Mouse (Mus musculus) left cerebral cortex, adult 2 months (tissue): ENCODE data around the gene Neurl1b. TPM values are rescaled to one million over a fixed set of nuclear protein-coding genes. Genes with fewer than 3 reads are reported as not detected.

Experiments
- DNase-seq, 2 experiments: peaks; one replicate each; pipeline ENCODE4 v3.0.0; 2021 to 2022; ENCODE audit warnings: low spot score in 2 of 2, mixed read lengths in 1 of 2; ENCODE audit errors: extremely low spot score in 1 of 2
- H3K27ac ChIP-seq: fragments of 200-600 bp; 2 replicates; pipeline ENCODE4 v1.8.1; 2022
- H3K4me3 ChIP-seq: fragments of 200-600 bp; 2 replicates; pipeline ENCODE4 v1.8.1; 2022
- CTCF ChIP-seq: fragments of 200-600 bp; IDR thresholded peaks from 2 replicates; pipeline ENCODE4 v1.8.1; 2022; ENCODE audit warnings: antibody characterized with exemption, mild to moderate bottlenecking, moderate library complexity
- intact Hi-C: fragments of 180-260 bp; cut with DNase I; formaldehyde crosslinking; loops from one replicate; pipeline ENCODE4 v1.15.1; 2025
- total RNA-seq, 2 experiments: library from RNA; stranded (reverse); gene quantifications; 2 replicates each; pipeline ENCODE4 v1.2.3; 2021

Gene Neurl1b
- total RNA-seq, 2 experiments from 2014 or later, result 69.9 to 79.7 TPM

DNA sequence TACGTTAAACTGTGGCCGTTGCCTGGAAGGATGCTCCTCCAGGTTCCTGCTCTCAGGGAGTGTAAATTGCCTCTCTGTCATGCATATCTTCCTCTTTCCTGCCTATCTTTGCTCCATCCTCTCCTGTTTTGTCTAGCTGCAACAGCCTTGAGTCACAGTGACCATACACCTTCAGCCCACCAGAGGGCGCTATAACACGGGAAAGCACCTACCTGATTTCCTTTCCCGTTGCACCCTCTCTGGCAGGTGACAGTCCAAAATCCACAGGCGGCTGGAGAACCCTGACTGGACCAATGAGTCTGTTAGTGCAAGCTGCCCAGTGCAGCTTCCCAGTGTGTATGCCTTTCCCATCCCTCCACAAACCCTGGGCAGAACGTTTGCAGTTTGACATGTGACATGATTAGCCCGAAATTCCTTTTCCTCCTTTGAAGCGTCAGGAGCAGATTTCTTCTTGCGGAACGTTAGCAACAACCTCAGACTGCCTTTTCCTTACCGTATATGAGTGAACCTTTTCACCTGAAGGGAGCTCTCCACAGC is 48.1 kb downstream of the Neurl1b start:
- Histone ChIP-seq H3K4me3 (no peak overlapping the region), H3K27ac (peak overlapping the region; percentile 32; the same call in 1 of the 2 replicates)
- DNase-seq, result peak; percentile 77 to 83
- intact Hi-C loops, result loop anchor here (5.0 kb wide), 2 partner anchors 320 to 425 kb away; partner anchors contain the start of gene Bnip1
- peak; percentile 90 for TF ChIP-seq CTCF

DNA sequence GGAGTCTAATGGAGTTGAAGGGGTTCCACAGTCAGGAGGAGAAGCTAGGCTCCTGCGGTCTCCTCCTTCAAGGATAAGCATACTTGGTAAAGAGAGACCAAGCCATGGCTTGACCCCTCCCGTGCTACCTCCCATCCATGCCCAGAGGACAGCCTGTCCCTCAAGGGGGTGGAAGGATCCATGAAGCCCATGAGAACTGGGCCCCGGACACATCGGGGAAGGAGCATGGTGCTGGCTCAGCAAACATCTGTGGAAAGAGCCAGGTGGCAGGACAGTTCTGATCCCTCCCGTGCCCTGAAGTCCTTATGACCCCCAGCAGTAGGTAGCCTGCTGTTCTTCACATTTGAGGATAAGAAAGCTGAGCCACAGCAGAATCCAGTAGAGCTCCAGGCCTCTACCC is 48.8 kb downstream of the Neurl1b start:
- TF ChIP-seq CTCF, result no peak
- Histone ChIP-seq H3K4me3 (no peak overlapping the region), H3K27ac (no peak overlapping the region; the same call in 1 of the 2 replicates)
- intact Hi-C loops, result loop anchor here (5.0 kb wide), 2 partner anchors 319 to 424 kb away; partner anchors contain the start of gene Bnip1
- no peak for DNase-seq

DNA sequence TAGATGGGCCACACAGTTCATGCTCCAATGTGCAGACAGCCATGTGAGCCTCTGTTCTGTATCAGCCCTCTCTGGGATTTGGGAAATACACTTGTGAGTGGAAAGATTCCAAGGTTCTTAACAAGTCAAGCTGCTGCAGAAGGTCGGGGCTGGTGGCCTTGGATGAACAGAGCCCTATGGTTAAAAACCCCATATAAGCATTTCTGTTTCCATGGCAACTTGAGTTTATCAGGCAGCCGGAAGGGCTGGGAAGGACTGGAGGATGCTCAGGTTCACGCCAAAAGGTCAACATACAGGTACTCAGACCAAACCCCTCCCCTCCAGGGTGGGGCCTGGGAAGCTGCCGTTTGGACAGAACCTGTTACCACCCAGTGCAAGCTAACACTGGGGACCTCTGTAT is 49.4 kb downstream of the Neurl1b start:
- intact Hi-C loops, result loop anchor here (5.0 kb wide), 2 partner anchors 318 to 423 kb away; partner anchors contain the start of gene Bnip1
- no peak for DNase-seq
- H3K27ac ChIP-seq, result peak overlapping the region; percentile 54; the same call in 1 of the 2 replicates
- no peak for TF ChIP-seq CTCF
- no peak overlapping the region for H3K4me3 ChIP-seq

DNA sequence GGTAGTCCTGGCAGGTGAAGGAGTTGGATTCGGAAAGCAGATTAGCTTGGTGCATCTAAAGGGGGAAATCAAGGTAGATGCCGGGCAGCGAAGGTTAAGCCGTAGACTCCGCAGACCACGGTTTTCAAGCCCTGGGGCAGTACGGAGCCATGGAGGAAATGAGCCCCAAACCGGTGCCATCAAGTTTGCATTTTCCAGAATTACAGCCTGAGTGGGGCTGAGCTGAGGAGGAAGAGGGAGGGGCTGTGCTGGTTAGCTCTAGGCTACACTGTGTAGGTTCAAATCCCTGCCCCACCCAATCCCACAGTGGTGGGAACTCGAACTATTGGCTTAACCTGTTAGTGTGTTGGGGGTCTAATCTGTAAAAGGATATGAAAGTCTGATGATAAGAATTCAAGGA is 49.9 kb downstream of the Neurl1b start:
- peak overlapping the region; percentile 54 for H3K27ac ChIP-seq
- intact Hi-C loops, result loop anchor here (5.0 kb wide), 2 partner anchors 318 to 423 kb away; partner anchors contain the start of gene Bnip1
- TF ChIP-seq CTCF, result no peak
- DNase-seq, result no peak
- H3K4me3 ChIP-seq, result no peak overlapping the region

DNA sequence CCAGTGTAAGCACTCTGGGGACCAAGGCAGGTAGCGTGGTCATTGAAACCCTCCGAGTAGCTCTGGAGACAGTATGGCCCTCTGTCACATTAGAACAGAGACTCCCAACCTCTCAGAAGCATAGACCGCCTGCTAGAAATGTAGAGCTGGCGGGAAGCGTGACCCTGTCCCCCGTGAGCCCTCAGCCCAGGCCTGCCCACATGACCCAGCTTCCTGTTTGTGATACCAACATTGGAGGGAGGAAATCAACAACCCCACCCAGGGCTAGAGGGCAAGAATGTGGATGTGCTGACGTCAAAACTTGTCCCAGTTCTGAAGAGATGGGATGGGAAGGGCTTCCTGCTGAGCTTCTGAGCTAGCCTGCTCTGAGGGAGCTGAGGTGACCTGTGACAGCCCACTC is 50.3 kb downstream of the Neurl1b start:
- no peak for TF ChIP-seq CTCF
- H3K27ac ChIP-seq, result peak overlapping the region; percentile 54
- no peak overlapping the region; the same call in 1 of the 2 replicates for H3K4me3 ChIP-seq
- intact Hi-C loops, result loop anchor here (5.0 kb wide), 2 partner anchors 317 to 422 kb away; partner anchors contain the start of gene Bnip1
- no peak for DNase-seq

GRCm38 (mm10) chr17:26466741-26467150 is 52.1 kb downstream of the Neurl1b start:
- peak; percentile 81 for TF ChIP-seq CTCF
- DNase-seq, result peak; percentile 73 to 75
- intact Hi-C loops, result loop anchor here (1.0 kb wide), 2 partner anchors 42 to 172 kb away; no protein-coding TSS in a partner anchor
- Histone ChIP-seq H3K4me3 (no peak overlapping the region), H3K27ac (peak overlapping the region; percentile 63)

- H3K27ac ChIP-seq, result no peak overlapping the region
- no peak for TF ChIP-seq CTCF
- H3K4me3 ChIP-seq, result no peak overlapping the region
- DNase-seq, result no peak
- intact Hi-C loops, result no loop called here
Observed at GRCm38 (mm10) chr17:26467619-26468018, 53.0 kb downstream of the Neurl1b start.

- intact Hi-C loops, result no loop called here
- no peak for DNase-seq
- Histone ChIP-seq H3K4me3 (no peak overlapping the region), H3K27ac (no peak overlapping the region)
- TF ChIP-seq CTCF, result no peak
Observed at GRCm38 (mm10) chr17:26468102-26468894, 53.7 kb downstream of the Neurl1b start.

DNA sequence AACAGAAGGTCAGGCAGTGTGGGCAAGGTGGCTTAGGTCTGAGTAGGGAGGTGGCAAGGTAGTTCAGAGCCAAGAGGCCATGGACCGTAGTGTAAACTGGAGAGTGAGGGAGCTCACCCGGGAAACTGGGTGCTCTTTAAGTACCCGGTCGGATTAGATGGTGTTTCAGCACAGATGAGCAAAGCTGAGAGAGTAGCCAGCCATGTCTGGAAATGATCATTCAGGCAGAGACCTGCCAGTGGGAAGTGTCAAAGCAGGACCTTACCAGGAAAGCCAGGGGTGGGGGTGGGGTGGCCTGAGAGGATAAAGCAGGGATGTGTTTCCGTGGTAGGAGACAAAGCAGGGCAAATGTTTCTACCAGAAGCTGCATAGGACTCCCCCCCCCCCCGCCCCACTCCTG is 62.2 kb downstream of the Neurl1b start:
- no peak for DNase-seq
- Histone ChIP-seq H3K27ac (no peak overlapping the region), H3K4me3 (no peak overlapping the region)
- TF ChIP-seq CTCF, result no peak
- intact Hi-C loops, result no loop called here

DNA sequence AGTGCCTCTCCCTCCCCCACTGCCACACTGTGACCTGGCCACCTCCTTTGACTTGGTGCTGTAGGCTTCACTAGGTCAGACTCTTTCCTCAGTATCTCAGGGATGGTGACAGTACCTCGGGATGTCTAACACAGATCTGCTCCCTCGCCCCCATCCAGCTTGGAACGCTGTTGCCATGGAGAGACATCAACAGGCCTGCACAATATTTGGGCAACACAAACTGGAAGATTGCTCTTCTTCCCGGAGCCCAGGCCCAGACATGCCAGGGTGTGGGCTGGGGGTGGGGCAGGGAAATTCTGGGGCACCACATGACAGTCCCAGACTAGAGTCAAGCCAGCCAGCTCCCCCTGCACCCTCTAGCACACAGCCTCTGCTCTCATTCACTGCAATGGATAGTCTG is 64.0 kb downstream of the Neurl1b start:
- no peak for TF ChIP-seq CTCF
- Histone ChIP-seq H3K27ac (no peak overlapping the region), H3K4me3 (no peak overlapping the region)
- no peak for DNase-seq
- intact Hi-C loops, result no loop called here

DNA sequence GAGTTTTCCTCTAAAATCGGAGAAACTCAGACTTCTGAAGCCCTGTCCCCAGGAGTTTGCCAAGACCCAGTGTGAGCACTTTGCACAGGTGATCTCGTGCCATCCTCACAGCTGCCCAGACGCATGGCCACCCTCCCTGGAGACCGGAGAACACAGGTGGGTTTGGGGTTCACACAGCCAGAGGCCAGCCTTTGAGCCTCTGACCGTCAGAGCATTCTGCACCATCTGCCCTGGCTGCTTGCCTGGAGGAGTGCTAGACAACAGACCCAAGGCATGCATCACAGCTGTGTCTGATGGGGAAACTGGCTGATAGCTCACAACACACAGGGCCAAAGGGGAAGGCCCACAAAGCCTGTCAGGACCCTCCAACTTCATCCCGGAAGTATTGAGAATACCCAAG is 65.0 kb downstream of the Neurl1b start:
- no peak for DNase-seq
- no peak for TF ChIP-seq CTCF
- Histone ChIP-seq H3K27ac (no peak overlapping the region), H3K4me3 (no peak overlapping the region)
- intact Hi-C loops, result no loop called here

DNA sequence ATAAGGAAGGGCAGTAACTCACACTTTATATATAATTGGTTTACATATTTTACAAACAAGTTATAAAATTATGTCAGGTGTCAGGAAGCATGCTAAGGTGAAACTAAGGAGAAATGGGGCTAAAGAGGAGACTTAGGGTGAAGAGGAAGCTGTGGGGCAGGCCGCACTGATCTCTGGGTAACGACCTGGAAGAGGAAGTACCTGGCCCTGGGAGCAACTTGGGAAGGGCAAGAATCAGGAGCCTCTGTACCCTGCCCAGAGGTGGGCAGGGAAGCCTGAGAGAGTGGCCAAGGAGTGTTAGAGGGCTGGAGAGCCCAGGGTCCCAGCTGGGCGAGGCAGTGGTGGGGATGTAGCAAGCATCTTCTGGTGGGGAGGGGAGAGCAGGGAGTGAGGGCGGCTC is 66.3 kb downstream of the Neurl1b start:
- Histone ChIP-seq H3K4me3 (no peak overlapping the region), H3K27ac (no peak overlapping the region)
- intact Hi-C loops, result no loop called here
- TF ChIP-seq CTCF, result no peak
- no peak for DNase-seq
